Mouse (Mus musculus): ENCODE measurements around the gene Anxa4. TPM values are rescaled to one million over a fixed set of nuclear protein-coding genes. Genes with fewer than 3 reads are reported as not detected.

Gene Anxa4
- polyA plus RNA-seq, 1 experiment, result 7.1 TPM

DNA sequence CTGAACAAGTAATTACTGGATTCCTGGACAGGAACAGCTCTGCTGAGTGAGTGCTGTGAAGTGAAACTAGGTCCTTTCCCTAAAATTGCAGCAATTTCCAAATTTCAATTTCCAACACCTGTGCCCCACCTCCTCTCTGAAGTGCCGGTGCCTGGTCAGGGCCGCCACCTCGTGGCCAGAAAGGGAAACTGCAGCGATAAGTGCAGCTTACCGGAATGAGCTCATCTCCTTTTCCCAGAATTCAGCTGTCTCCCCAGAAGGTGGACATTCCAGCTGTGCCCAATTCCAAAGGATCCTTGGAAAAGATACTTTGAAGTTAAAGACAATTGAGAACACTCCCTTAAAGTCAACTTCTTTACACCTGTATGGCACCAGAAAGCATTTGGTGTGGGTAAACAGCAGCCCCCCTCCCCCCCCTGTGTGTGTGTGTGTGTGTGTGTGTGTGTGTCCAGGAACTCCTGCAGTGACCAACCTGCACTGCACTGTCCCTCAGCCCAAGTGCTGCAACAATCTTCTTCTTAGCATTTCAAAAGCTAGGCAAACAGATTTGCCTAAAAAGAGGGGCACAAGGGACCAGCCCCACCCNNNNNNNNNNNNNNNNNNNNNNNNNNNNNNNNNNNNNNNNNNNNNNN is 13.2 kb upstream of the Anxa4 start:
- Histone ChIP-seq H3K4me3 (ENCODE audit: insufficient read depth, low read length) (no peak overlapping the region), H3K27ac (ENCODE audit: insufficient read depth, low read length) (no peak overlapping the region), H3K4me1 (ENCODE audit: control insufficient read depth, insufficient read depth, low read length) (no peaks in the 10 kb centered on the region)
- no peak for TF ChIP-seq POLR2A (IDR thresholded peaks at IDR 0.05; ENCODE audit: extremely low read depth, insufficient read depth, low read length)
- TF ChIP-seq CTCF (IDR thresholded peaks at IDR 0.05; ENCODE audit: extremely low read depth, insufficient read depth, low read length), result peak; percentile 99

DNA sequence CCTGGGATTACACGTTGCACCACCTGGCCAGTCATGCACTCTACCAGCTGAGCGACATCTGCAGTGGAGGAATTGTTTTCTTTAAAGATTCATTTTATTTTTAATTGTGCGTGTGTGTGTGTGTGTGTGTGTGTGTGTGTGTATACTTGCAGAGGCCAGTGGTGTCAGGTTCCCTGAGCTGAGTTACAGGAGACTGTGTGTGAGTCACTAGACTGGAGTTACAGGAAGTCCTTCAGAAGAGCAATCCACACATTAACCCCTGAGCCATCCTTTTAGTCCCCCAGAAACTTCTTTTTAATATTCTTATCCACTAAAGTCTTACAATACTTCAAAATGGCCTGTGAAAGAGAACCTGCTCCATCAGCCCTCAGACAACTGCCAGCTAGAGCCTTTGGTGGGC is 11.3 kb upstream of the Anxa4 start:
- H3K27ac ChIP-seq (ENCODE audit: insufficient read depth, low read length), result no peak overlapping the region
- TF ChIP-seq CTCF (IDR thresholded peaks at IDR 0.05; ENCODE audit: extremely low read depth, insufficient read depth, low read length) (no peak), POLR2A (IDR thresholded peaks at IDR 0.05; ENCODE audit: extremely low read depth, insufficient read depth, low read length) (no peak)
- no peaks in the 10 kb centered on the region for H3K4me1 ChIP-seq (ENCODE audit: control insufficient read depth, insufficient read depth, low read length)
- no peak overlapping the region for H3K4me3 ChIP-seq (ENCODE audit: insufficient read depth, low read length)

DNA sequence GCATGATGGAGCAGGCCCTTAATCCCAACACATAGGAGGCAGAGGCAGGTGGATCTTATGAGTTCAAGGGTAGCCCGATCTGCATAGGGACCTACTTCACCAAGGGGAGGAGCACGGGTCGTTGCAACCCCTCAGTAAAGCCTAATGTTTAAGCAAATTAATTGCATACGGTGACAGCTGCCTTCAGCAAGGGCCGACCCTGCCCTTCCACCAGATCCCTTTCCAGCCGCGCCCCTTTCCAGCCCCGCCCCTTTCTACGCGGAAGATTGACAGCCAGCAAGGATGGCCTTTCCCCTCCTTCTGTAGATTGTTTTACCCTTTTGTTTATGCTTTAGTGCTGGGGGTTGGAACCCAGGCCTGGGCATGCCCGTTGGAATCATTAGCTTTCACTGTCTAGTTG is 8.0 kb upstream of the Anxa4 start:
- no peak for TF ChIP-seq POLR2A (IDR thresholded peaks at IDR 0.05; ENCODE audit: extremely low read depth, insufficient read depth, low read length)
- TF ChIP-seq CTCF (IDR thresholded peaks at IDR 0.05; ENCODE audit: extremely low read depth, insufficient read depth, low read length), result no peak
- no peaks in the 10 kb centered on the region for H3K4me1 ChIP-seq (ENCODE audit: control insufficient read depth, insufficient read depth, low read length)
- H3K27ac ChIP-seq (ENCODE audit: insufficient read depth, low read length), result no peak overlapping the region
- H3K4me3 ChIP-seq (ENCODE audit: insufficient read depth, low read length), result no peak overlapping the region

DNA sequence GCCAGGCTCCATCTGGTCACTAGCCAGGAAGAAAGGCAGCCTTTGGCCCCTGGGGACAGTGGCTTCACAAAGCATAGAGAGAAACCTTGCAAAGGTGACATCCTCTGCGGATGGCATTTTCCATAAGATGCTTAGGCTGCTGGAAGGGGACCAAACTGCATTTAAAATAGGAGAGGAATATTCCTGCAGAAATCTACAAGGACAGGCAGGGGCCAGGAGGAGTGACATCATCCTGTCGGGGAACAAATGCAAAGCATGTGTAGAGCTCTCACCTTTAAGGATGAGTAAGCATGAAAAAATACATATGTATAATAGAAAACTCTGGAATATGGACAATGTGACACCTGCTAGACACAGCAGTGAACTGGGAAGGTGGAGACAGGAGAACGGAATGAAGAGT is 7.1 kb upstream of the Anxa4 start:
- TF ChIP-seq POLR2A (IDR thresholded peaks at IDR 0.05; ENCODE audit: extremely low read depth, insufficient read depth, low read length) (no peak), CTCF (IDR thresholded peaks at IDR 0.05; ENCODE audit: extremely low read depth, insufficient read depth, low read length) (no peak)
- no peaks in the 10 kb centered on the region for H3K4me1 ChIP-seq (ENCODE audit: control insufficient read depth, insufficient read depth, low read length)
- no peak overlapping the region for H3K4me3 ChIP-seq (ENCODE audit: insufficient read depth, low read length)
- H3K27ac ChIP-seq (ENCODE audit: insufficient read depth, low read length), result no peak overlapping the region

DNA sequence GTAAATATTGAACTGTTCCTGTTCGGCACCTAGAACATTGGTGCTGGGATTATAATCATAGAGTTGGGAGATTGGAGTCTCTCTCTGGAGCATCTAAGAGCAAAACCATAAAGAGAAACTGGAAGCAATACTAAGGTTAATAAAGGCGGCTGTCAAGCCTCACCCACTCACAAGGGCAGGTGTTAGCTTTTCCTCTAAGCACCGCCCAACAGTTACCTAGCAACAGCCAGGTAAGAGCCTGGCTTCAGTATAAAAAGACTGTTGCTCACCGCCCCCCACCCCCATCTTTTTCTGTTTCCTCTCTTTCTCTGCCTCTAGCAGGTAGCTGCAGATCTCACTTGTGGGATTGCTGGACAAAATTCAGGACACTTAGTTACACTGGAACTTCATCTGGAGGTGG is 4.1 kb upstream of the Anxa4 start:
- TF ChIP-seq POLR2A (IDR thresholded peaks at IDR 0.05; ENCODE audit: extremely low read depth, insufficient read depth, low read length) (no peak), CTCF (IDR thresholded peaks at IDR 0.05; ENCODE audit: extremely low read depth, insufficient read depth, low read length) (no peak)
- no peaks in the 10 kb centered on the region for H3K4me1 ChIP-seq (ENCODE audit: control insufficient read depth, insufficient read depth, low read length)
- no peak overlapping the region for H3K27ac ChIP-seq (ENCODE audit: insufficient read depth, low read length)
- no peak overlapping the region for H3K4me3 ChIP-seq (ENCODE audit: insufficient read depth, low read length)

DNA sequence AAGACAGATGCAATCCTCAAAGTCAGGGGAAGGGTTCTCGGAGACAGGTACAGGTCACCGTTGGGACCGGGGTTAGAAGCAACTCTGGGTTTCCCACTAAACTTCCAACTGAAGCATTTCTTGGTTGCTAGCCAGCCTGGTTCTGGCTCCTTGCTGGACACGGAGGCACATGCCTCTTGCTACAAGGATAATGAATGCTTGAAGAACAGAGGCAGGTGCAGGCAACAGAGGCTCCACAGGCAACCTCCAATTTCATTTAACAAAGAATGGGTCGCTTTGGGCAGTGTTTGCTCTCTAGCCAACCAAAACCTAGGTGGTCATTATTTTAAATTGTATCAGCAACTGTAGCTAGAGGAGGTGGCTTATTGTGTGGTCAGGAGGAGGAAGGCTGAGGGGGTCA is 573 bp upstream of the Anxa4 start:
- TF ChIP-seq POLR2A (IDR thresholded peaks at IDR 0.05; ENCODE audit: extremely low read depth, insufficient read depth, low read length) (no peak), CTCF (IDR thresholded peaks at IDR 0.05; ENCODE audit: extremely low read depth, insufficient read depth, low read length) (no peak)
- Histone ChIP-seq H3K4me1 (ENCODE audit: control insufficient read depth, insufficient read depth, low read length) (no peaks in the 10 kb centered on the region), H3K4me3 (ENCODE audit: insufficient read depth, low read length) (peak overlapping the region; percentile 34; the same call in 1 of the 2 replicates), H3K27ac (ENCODE audit: insufficient read depth, low read length) (no peak overlapping the region)

DNA sequence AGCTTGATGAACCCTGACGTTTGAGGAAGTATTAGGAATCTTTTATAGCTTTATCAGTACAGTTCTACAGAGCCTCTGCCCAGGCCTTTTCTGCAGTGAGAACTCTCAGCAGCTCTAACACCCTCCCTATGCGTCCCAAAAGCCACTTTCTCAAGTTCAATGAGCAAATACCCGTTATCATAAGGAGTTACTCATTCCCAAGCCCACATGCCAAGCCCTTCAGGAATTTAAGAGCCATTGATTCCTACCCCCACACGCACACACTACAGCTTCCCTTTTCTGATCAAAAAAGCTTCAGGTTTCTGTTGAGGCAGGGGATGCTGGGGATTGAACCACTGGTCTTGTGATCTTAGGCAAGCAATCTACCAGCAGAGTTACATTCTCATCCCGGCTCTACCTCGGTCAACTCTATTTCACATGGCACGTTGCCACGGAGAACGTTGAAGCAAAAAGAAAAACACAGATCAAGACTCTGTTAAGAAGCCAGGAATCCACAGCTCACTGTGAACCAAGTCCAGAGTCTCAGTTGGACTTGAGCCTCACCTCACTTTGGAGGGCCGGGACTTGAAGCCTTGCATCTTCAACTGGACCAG is 2.9 kb downstream of the Anxa4 start:
- no peak overlapping the region for H3K4me3 ChIP-seq (ENCODE audit: insufficient read depth, low read length)
- H3K27ac ChIP-seq (ENCODE audit: insufficient read depth, low read length), result no peak overlapping the region
- H3K4me1 ChIP-seq (ENCODE audit: control insufficient read depth, insufficient read depth, low read length), result no peaks in the 10 kb centered on the region
- TF ChIP-seq POLR2A (IDR thresholded peaks at IDR 0.05; ENCODE audit: extremely low read depth, insufficient read depth, low read length) (no peak), CTCF (IDR thresholded peaks at IDR 0.05; ENCODE audit: extremely low read depth, insufficient read depth, low read length) (no peak)

DNA sequence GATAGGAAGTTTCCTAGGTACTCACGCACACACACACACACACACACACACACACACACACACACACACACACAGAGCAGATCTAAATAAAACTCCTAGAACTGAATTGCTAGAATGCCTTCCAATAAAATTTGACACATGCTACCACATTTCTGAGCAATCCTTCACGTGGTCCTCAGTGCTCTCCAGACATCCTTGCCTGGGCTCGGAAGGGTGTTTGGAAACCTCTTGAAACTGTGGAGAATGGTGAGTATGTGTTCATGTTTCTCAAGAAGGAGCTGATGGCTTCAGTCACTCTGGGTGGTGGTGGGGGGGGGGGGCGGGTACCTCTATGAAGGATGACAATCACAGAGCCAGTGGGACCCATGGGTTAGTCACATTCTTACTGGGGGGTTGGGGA is 5.1 kb downstream of the Anxa4 start:
- TF ChIP-seq CTCF (IDR thresholded peaks at IDR 0.05; ENCODE audit: extremely low read depth, insufficient read depth, low read length) (no peak), POLR2A (IDR thresholded peaks at IDR 0.05; ENCODE audit: extremely low read depth, insufficient read depth, low read length) (no peak)

DNA sequence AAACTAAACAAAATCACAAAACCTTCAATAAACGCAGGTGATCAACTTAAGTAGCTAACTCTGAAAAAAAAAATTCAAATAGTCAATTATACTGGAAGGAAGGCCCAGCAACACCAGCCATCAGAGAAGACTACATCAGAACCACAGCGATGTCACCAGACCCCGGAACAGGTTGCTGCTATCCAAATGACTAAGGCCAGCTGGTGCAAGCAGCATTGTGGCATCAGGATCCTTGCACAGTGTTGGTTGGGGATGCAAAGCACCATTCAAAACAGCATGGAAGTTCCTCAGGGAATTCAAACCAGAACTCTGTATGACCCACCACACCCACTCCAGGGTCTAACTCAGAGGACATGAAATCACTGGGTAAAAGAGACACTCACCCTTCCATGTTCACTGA is 6.8 kb downstream of the Anxa4 start:
- Histone ChIP-seq H3K27ac (ENCODE audit: insufficient read depth, low read length) (no peak overlapping the region), H3K4me1 (ENCODE audit: control insufficient read depth, insufficient read depth, low read length) (no peaks in the 10 kb centered on the region), H3K4me3 (ENCODE audit: insufficient read depth, low read length) (no peak overlapping the region)
- TF ChIP-seq CTCF (IDR thresholded peaks at IDR 0.05; ENCODE audit: extremely low read depth, insufficient read depth, low read length), result no peak
- no peak for TF ChIP-seq POLR2A (IDR thresholded peaks at IDR 0.05; ENCODE audit: extremely low read depth, insufficient read depth, low read length)

More for the DNA sequence above, 5.1 kb downstream of the Anxa4 start:
- H3K4me1 ChIP-seq (ENCODE audit: control insufficient read depth, insufficient read depth, low read length), result no peaks in the 10 kb centered on the region
- no peak overlapping the region for H3K4me3 ChIP-seq (ENCODE audit: insufficient read depth, low read length)
- no peak overlapping the region for H3K27ac ChIP-seq (ENCODE audit: insufficient read depth, low read length)

DNA sequence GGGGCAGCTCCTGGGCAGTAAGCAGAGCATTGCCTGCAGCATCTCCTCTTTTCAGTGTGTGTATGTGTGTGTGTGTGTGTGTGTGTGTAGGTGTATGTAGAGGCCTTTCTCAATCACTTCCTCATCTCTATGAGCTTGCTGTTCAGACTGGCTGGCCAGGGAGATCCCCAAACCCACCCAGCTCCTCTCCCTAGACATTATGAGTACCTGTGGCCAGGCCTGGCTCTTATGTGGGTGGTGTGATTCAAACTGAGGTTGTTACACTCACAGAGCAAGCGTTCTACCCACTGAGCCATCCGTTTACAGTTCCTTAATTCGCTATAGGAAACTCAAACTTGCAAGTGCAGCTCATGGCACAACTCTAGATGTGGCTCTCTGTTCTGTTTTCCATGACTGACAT is 8.6 kb downstream of the Anxa4 start:
- no peak overlapping the region for H3K4me3 ChIP-seq (ENCODE audit: insufficient read depth, low read length)
- H3K4me1 ChIP-seq (ENCODE audit: control insufficient read depth, insufficient read depth, low read length), result no peaks in the 10 kb centered on the region
- TF ChIP-seq POLR2A (IDR thresholded peaks at IDR 0.05; ENCODE audit: extremely low read depth, insufficient read depth, low read length) (no peak), CTCF (IDR thresholded peaks at IDR 0.05; ENCODE audit: extremely low read depth, insufficient read depth, low read length) (no peak)
- H3K27ac ChIP-seq (ENCODE audit: insufficient read depth, low read length), result no peak overlapping the region

All from cortical plate, adult 2 months (tissue).